Mouse (Mus musculus) embryonic fibroblast, embryonic 13.5 days (primary cell): ENCODE results near the gene Ahnak.

ENCODE experiments used
- CTCF ChIP-seq: IDR thresholded peaks from 2 replicates; pipeline ENCODE4 v1.5.1; 2011; ENCODE audit warnings: mild to moderate bottlenecking, control low read depth, low read length, moderate library complexity, borderline replicate concordance; ENCODE audit not compliant: insufficient read depth
- POLR2A ChIP-seq: IDR thresholded peaks from 2 replicates; pipeline ENCODE4 v1.6.1; 2011; ENCODE audit warnings: low read depth, mild to moderate bottlenecking, control low read depth, low read length, moderate library complexity

DNA sequence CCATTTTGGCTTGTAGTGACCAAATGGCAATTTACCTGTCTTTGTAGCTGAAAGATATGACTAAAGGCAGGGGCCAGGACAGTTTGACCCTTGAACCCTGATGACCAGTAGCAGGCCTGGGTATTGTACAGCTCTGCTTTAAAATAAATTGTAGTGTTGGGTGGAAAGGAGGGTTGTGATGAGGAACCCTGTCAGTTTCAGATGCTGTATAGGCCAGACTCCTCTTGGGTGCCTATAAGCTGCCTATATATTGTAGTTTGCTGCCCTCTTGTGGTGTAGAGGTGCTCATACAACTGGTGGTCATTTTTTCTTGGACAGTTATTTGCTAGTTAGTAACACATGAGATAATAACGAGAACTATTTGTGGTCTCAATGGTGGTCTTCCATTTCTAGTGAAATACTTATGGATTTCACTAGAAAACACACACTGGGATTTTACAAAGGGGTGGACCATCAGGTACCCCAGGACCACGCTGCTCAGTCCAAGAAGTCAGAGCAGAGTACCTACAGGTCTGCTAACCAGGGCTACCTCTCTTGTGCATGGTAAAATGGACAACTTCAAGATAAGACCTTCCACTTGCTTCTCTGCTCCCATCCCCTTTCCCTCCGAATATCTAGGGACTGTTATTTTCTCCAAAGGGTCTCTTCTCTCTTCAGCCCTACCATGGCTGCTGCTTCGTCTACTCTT, 121.2 kb downstream of the Ahnak start:
- no peak for TF ChIP-seq POLR2A
- no peak for TF ChIP-seq CTCF
